Mouse (Mus musculus) urinary bladder, postnatal 10 days (tissue): ENCODE measurements around the gene Zfp784.
A peak's percentile ranks its signal among the peaks of the same experiment; 100 is the strongest.
"Not testable (repeated sequence)": the region's sequence is repeated elsewhere in the genome, so short reads cannot be mapped to it uniquely, and the experiment has no call there.

Experiments used
- DNase-seq: peaks from one replicate; pipeline ENCODE4 v3.0.0; 2022; ENCODE audit warnings: low spot score

The Zfp784 gene

DNA sequence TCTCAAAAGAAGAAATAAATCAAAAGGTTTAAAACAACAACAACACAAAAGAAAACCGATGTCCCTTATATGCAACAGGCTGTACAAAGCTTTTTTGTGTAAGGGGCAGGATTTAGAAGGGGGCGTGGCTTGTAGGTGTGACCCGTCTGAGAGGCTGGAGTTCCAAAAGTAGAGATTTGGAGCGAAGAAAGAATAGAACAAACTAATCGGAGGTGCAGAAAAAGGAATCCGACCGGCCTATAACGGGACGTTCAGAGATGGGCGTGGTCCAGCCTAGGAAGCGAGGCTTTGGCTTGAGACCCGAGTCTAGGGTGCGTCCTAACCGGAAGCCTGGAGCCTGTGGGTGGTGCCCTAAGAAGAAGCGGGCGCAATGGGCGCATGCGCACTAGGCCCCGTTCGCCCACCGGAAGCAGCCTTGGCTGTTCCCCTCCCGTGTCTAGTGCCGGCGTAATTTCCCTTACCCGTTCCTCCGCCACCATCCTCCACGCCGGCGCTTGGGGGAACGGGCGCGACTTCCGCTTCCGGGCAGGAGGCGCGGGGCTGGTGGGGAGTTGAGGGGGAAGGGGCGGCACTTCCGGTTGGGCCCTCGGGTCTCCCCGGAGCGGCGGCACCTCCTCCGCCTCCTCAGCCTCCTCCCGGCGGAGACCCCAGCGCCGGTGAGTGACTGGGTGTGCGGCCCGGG, 18.1 kb downstream of the Zfp784 start, which contains the start of the genes Zfp865 and Ccdc106:
Gene Zfp865 (plus strand): TSS at position 377 of the 682 bp plus-strand sequence.
Gene Ccdc106 (plus strand): TSS at position 554 of the 682 bp plus-strand sequence.
- DNase-seq, result peak; percentile 93

- not testable (repeated sequence) for DNase-seq
Observed at GRCm38 (mm10) chr7:5019576-5019975, 18.7 kb downstream of the Zfp784 start.

GRCm38 (mm10) chr7:5017931-5018330, 20.3 kb downstream of the Zfp784 start:
- no peak for DNase-seq

GRCm38 (mm10) chr7:5017352-5017751, 20.9 kb downstream of the Zfp784 start:
- DNase-seq, result no peak

DNA sequence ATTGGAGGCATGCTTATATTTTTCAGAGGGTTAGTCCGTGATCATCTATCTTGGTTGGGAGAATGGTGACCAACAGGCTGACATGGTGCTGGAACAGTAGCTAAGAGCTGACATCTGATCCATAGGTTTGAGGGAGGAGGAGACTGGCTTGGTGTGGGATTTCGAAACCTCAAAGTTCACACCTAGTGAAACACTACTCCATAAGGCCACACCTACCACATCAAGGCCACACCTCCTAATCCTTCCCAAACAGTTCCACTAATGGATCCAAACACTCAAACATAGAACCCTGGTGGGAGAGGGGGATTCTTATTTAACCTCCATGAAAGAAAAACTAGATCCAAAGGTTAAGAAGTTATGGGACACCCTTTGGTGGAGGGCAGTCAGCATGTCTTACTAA, 21.3 kb downstream of the Zfp784 start:
- no peak for DNase-seq

DNA sequence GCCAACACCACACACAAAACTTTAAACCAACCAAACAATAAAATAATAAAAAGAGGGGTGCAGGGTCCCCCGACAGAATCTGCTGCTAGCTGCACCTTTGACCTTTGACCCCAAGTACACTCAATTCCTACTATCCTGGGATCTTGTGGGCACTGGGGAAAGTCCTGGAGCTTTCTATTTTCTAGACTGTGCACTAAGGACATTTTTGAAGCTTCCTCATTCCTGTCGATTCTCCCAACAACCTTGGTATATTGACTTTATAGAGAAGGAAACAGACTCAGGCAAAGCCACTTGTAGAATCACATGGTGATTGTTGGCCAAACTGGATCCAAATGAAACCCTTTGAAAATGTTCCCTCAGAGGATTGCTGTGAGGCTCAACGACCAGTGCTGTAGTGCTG, 22.2 kb downstream of the Zfp784 start:
- DNase-seq, result no peak

GRCm38 (mm10) chr7:5015118-5016001, 22.9 kb downstream of the Zfp784 start, which contains the start of gene Gm44973:
Gm44973 (plus strand) TSS chr7:5015496.
- DNase-seq, result peak; percentile 84

GRCm38 (mm10) chr7:5014251-5015117, 23.8 kb downstream of the Zfp784 start, which contains the start of the genes Zfp524 and Fiz1:
Zfp524 (plus strand) TSS chr7:5014415.
Fiz1 (minus strand) TSS chr7:5014697.
- DNase-seq, result peak; percentile 88

GRCm38 (mm10) chr7:5012681-5013513, 25.3 kb downstream of the Zfp784 start:
- no peak for DNase-seq

DNA sequence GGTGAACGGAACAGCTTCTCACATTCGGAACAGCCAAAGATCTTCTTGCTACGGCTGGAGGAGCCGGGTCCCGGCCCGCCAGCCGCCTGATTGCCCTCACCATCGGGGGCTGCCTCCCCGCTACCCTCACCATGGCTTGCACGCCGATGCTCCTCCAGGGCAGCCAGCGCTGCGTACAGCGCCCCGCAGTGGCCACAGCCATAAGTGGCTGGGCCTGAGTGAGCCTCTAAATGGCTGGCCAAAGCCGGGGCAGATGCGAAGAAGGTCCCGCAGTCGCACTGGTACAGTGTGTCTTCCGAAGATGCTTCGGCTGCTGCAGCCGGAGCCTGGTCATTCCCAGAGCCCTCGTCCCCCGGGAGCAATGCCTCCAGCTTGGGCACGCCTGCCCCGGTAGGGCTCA, 30.0 kb downstream of the Zfp784 start:
- DNase-seq, result no peak

- DNase-seq, result not testable (repeated sequence)
Observed at GRCm38 (mm10) chr7:5002876-5003275, 35.4 kb downstream of the Zfp784 start.

- no peak for DNase-seq
Observed at GRCm38 (mm10) chr7:4999876-5000275, 38.4 kb downstream of the Zfp784 start.

- no peak for DNase-seq
Observed at GRCm38 (mm10) chr7:4996934-4997333, 41.3 kb downstream of the Zfp784 start.

DNA sequence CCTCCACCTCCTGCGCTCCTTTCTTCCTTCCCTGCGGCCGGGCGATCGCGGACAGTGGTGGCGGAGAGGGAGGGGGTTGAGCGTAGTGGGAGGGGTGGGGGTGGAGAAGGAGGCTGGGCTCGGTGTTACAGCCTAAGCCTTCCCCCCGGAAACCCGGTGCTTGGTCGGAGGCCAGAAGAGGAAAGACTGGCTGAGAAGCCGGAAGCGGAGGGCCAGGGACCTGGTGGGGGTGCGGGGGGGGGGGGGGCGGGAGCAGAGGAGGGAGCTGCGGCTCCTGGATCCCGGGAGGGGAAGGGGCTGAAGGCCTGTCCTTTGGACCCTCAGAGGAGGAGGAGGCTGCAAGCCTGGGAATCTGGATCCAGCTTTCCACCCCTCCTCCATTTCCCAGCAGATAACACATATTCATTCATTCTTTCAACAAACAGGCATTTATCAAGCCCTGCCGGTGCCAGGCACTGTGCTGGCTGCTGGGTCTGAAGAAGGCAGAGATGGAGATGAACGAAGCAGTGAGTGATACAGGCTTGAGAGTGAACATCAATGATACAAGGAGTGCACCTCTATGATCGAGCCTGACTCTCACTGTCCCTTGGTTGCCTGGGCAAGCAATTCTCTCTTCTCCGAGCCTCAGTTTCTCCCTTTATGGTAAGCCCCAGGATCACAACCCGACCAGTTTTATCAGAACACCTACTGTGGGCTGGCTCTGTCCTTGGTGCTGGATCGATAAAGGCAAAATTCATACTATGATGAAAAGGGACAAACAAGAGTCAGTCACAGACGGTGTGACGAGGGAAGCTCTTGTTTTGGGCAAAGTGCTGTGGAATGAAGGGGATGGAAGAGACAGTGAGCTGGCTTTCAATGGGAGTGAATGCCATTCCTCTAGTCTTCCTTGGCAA, 42.0 kb downstream of the Zfp784 start, which contains the start of gene Zfp579:
Gene Zfp579 (minus strand): TSS at position 156 of the 893 bp plus-strand sequence.
- DNase-seq, result peak; percentile 82

DNA sequence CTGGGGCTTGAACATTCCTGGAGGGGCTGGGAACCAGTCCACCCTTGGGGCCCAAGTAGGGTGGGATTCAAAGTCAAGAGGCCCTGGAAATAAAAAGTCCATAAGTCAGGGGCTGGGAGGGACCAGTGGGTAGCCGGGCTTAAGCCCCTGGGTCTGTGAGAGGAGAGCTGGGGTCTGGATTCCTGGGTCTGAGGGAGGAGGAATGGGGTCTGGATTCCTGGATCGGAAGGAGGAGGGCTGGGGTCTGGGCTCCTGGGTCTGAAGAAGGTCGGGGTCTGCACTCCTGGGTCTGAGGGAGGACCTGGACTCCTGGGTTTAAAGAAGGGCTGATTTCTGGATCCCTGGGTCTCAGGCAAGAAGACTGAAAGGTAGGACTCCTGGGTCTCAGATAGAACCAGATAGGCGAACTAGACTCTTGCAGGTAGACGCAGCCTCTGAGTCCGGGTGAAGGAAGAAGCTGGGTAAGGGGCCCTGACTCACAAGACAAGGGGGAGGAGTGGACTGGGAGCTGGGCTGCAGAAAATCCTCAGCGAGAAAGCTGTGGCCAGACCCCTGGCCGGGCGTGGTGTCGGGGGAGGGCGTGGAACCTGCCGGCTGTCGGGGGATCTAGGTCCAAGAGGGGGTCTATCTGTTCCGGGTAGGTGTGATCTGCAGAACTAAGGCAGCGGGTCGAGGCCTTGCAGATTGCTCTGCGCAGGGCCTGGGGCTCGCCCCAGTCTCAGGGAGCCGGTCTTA, 42.8 kb downstream of the Zfp784 start:
- no peak for DNase-seq

DNA sequence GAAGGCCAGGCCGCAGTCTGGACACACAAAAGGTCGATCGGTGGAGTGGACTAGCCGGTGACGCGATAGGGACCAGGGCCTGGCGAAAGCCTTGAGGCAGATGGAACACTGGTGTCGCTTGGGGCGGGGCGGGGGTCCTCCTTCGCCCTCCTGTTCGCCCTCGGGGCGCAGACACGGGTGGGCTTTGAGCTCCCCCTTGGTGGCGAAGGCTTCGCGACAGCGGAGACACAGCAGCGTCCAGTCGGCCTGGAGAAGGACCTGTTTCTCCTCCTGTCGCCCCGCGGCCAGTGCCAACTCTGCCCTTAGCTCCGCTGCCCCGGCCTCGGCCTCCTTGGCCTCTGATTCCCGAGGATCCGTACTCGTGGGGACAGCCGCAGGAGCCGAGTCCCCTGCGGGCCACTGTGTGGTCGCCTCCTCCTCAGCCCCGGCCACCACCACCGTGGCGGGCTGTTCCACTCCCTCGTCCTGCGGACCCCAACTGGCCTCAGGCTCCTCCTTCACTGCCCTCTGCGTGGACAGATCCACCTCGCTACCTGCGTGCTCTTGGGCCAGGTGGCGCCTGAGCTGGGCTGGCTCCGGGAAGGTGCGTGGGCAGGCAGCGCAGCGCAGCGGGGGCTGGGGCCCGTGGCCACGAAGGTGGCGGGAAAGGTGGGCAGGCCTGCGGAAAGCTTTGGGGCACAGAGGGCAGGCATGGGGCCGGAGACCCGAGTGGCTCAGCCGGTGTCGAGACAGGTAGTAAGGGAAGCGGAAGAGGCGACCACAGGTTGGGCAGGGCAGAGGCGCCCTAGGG, 44.1 kb downstream of the Zfp784 start:
- DNase-seq, result no peak

GRCm38 (mm10) chr7:4993347-4993998, 44.8 kb downstream of the Zfp784 start:
- no peak for DNase-seq

GRCm38 (mm10) chr7:4988250-4988649, 50.0 kb downstream of the Zfp784 start:
- no peak for DNase-seq
